Mouse (Mus musculus): ENCODE measurements around the gene 9130230L23Rik. TPM values are rescaled to one million over a fixed set of nuclear protein-coding genes. Genes with fewer than 3 reads are reported as not detected.

The 9130230L23Rik gene
- total and polyA plus RNA-seq, 3 experiments, result 0.20 to 0.30 TPM; not detected in 1

DNA sequence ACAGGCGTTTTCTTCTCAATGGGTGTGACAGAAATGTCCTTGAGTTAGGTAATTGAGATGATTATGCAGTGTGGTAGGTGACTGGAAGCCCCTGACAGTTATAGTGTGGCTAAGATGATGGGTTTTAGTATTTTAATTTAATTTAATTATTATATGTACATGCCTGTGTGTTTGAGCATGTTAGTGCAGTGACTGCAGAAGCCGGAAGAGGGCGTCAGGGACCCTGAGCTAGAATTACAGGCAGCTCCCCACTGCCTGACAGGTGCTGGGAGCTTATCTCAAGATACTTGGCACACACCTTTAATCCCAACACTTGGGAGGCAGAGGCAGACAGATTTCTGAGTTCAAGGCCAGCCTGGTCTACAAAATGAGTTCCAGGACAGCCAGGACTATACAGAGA is 36.1 kb downstream of the 9130230L23Rik start:
- Histone ChIP-seq H3K9me3 (replicated peaks; ENCODE audit: low read length) (no peaks in the 10 kb centered on the region), H3K27ac (ENCODE audit: insufficient read depth, low read depth) (no peak overlapping the region), H3K4me2 (ENCODE audit: insufficient read depth, low read depth, poor library complexity, severe bottlenecking) (no peak overlapping the region), H3K9ac (ENCODE audit: insufficient read depth, low read depth) (no peak overlapping the region), H3K79me2 (replicated peaks; ENCODE audit: control insufficient read depth, extremely low read depth, insufficient read depth, poor library complexity, severe bottlenecking) (no peaks in the 10 kb centered on the region), H3K36me3 (replicated peaks in 1 of 2; ENCODE audit: control insufficient read depth in 1 of 2, insufficient read depth in 1 of 2, low read length in 1 of 2) (no peaks in the 10 kb centered on the region), H3K4me1 (ENCODE audit: control insufficient read depth in 1 of 2, insufficient read depth in 2 of 2) (no peaks in the 10 kb centered on the region), H3K27me3 (replicated peaks) (no peaks in the 10 kb centered on the region), H3K4me3 (replicated peaks in 1 of 3; ENCODE audit: low read depth in 2 of 3, low read length in 2 of 3, poor library complexity in 1 of 3) (no peak overlapping the region)
- in situ Hi-C loops (cut with MboI; ENCODE audit: low pct_ligation_motif_present, low pct_unique_long_range_greater_than_20kb, low sequenced_read_pairs), result loop anchor here (25.0 kb wide), 1 partner anchor 269 kb away; no protein-coding TSS in a partner anchor
- no peak for DNase-seq (ENCODE audit: extremely low read depth)
- dilution Hi-C loops (cut with MboI; ENCODE audit: extremely low pct_ligation_motif_present, extremely low pct_unique_long_range_greater_than_20kb, low sequenced_read_pairs), result no loop called here
- TF ChIP-seq E2F4 (IDR thresholded peaks at IDR 0.05; ENCODE audit: insufficient replicate concordance, low read depth, low read length) (no peak), CTCF (conservative IDR thresholded peaks at IDR 0.05 in 1 of 2, IDR thresholded peaks at IDR 0.05 in 1 of 2; ENCODE audit: low read depth in 2 of 2, low read length in 2 of 2) (0 out of 4 replicates have a peak, but pooled peaks of 1 of the 2 experiments have one; percentile 4)

DNA sequence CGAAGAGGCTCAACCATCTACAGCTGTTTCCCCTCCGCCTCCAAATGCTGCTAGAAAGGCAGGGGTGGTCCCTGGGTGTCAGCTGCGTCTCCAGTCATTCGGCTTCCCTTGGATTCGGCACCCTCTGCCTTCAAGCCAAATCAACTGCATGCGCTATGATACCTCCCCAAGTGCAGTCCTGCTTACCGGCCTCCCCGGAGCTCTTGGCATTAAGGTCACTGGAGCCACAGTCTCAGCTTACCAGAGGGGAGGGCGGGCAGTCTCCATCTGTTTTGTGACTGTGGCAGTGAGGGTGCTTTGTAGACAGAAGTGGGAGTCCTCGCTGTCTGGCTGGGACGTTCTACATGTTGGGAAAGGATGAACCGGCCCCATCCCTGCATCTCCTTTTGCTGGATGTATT is 37.0 kb downstream of the 9130230L23Rik start:
- H3K4me2 ChIP-seq (ENCODE audit: insufficient read depth, low read depth, poor library complexity, severe bottlenecking), result no peak overlapping the region
- no peaks in the 10 kb centered on the region for H3K27me3 ChIP-seq (replicated peaks)
- H3K27ac ChIP-seq (ENCODE audit: insufficient read depth, low read depth), result no peak overlapping the region
- peaks cover 0 to 3% of the 10 kb centered on the region in 2 experiments; a peak in 1 of 4 replicates for H3K4me1 ChIP-seq (ENCODE audit: control insufficient read depth in 1 of 2, insufficient read depth in 2 of 2)
- TF ChIP-seq KAT2A (IDR thresholded peaks at IDR 0.05; ENCODE audit: insufficient replicate concordance, low read length) (no peak), EP300 (IDR thresholded peaks at IDR 0.05; ENCODE audit: low read length) (no peak), POLR2A (IDR thresholded peaks at IDR 0.05; ENCODE audit: low read depth, low read length) (no peak), BHLHE40 (IDR thresholded peaks at IDR 0.05; ENCODE audit: low read depth, low read length) (no peak), SMC3 (IDR thresholded peaks at IDR 0.05; ENCODE audit: low read depth, low read length) (no peak), UBTF (IDR thresholded peaks at IDR 0.05; ENCODE audit: low read depth, low read length) (no peak), HCFC1 (IDR thresholded peaks at IDR 0.05; ENCODE audit: low read depth, low read length) (no peak), TCF12 (IDR thresholded peaks at IDR 0.05; ENCODE audit: low read depth, low read length) (no peak), ZMIZ1 (IDR thresholded peaks at IDR 0.05; ENCODE audit: low read depth, low read length) (no peak), MAZ (IDR thresholded peaks at IDR 0.05; ENCODE audit: low read depth, low read length) (no peak), PAX5 (IDR thresholded peaks at IDR 0.05; ENCODE audit: low read length) (no peak), ETS1 (conservative IDR thresholded peaks at IDR 0.05; ENCODE audit: low read depth, low read length) (no peak), USF2 (conservative IDR thresholded peaks at IDR 0.05; ENCODE audit: low read depth, low read length) (no peak), CHD1 (IDR thresholded peaks at IDR 0.05; ENCODE audit: low read depth, low read length) (no peak)
- no peaks in the 10 kb centered on the region for H3K79me2 ChIP-seq (replicated peaks; ENCODE audit: control insufficient read depth, extremely low read depth, insufficient read depth, poor library complexity, severe bottlenecking)
- no peaks in the 10 kb centered on the region for H3K36me3 ChIP-seq (replicated peaks in 1 of 2; ENCODE audit: control insufficient read depth in 1 of 2, insufficient read depth in 1 of 2, low read length in 1 of 2)
- dilution Hi-C loops (cut with MboI; ENCODE audit: extremely low pct_ligation_motif_present, extremely low pct_unique_long_range_greater_than_20kb, low sequenced_read_pairs), result no loop called here
- no peaks in the 10 kb centered on the region for H3K9me3 ChIP-seq (replicated peaks; ENCODE audit: low read length)
- in situ Hi-C loops (cut with MboI; ENCODE audit: low pct_ligation_motif_present, low pct_unique_long_range_greater_than_20kb, low sequenced_read_pairs), result loop anchor here (25.0 kb wide), 1 partner anchor 270 kb away; no protein-coding TSS in a partner anchor
- no peak overlapping the region for H3K4me3 ChIP-seq (replicated peaks in 1 of 3; ENCODE audit: low read depth in 2 of 3, low read length in 2 of 3, poor library complexity in 1 of 3)
- DNase-seq (ENCODE audit: extremely low read depth), result no peak
- H3K9ac ChIP-seq (ENCODE audit: insufficient read depth, low read depth), result no peak overlapping the region
